Mouse (Mus musculus): ENCODE data around the gene Stat5b.

- TF ChIP-seq CTCF (IDR thresholded peaks at IDR 0.05; ENCODE audit: low read depth) (no peak), EP300 (optimal IDR thresholded peaks at IDR 0.05) (no peak)
These were observed 19.1 kb downstream of the Stat5b start for GRCm38 (mm10) chr11:100831396-100831795.
